Mouse (Mus musculus): ENCODE measurements around the gene C1rl.

DNA sequence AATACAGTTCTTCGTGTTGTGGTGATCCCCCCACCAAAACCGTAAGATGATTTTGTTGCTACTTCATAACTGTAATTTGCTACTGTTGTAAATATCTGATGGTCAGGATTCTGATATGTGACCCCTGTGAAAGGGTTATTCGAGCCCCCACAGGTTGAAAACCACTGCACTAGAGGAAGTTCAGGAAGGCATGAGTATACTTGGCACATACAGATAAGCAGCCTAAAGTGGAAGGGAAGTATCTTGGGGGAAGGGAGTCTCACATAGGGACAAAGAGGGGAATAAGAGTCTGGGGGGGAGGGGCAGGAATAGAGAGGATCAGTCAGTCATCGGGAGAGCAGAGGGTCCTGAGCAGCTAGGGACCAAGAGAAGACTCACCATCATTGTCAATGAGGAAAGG is 33.5 kb upstream of the C1rl start:
- TF ChIP-seq POLR2A (IDR thresholded peaks at IDR 0.05; ENCODE audit: borderline replicate concordance, control insufficient read depth, low read depth, low read length) (no peak), CTCF (IDR thresholded peaks at IDR 0.05; ENCODE audit: control insufficient read depth, insufficient read depth, low read length) (no peak)

Data from bone marrow, adult 2 months (tissue).